Mouse (Mus musculus) stomach, embryonic 16.5 days (tissue): ENCODE results near the gene Foxn3. TPM values are rescaled to one million over a fixed set of nuclear protein-coding genes. Genes with fewer than 3 reads are reported as not detected.

Source experiments
- ATAC-seq: fragments of 200-750 bp; cut with Nextera tagmentation; 2 replicates; pipeline ENCODE4 v1.8.0; 2017; ENCODE audit warnings: moderate number of reproducible peaks, moderate TSS enrichment; ENCODE audit not compliant: insufficient read depth, low FRiP score
- H3K27ac ChIP-seq: fragments of 300-500 bp; sonication (generic); 2 replicates; pipeline ENCODE4 v1.5.1; 2014; ENCODE audit warnings: low read length
- H3K27me3 ChIP-seq: fragments of 300-500 bp; sonication (generic); 2 replicates; pipeline ENCODE4 v1.6.1; 2014; ENCODE audit warnings: low read length, control low read depth, mixed read lengths; ENCODE audit not compliant: control insufficient read depth, insufficient read depth
- H3K36me3 ChIP-seq: fragments of 300-500 bp; sonication (generic); 2 replicates; pipeline ENCODE4 v1.6.1; 2014; ENCODE audit warnings: low read length; ENCODE audit not compliant: control insufficient read depth, insufficient read depth
- H3K4me1 ChIP-seq: fragments of 300-500 bp; sonication (generic); 2 replicates; pipeline ENCODE4 v1.6.1; 2014; ENCODE audit warnings: low read length, control low read depth, mixed read lengths; ENCODE audit not compliant: control insufficient read depth, insufficient read depth
- H3K4me2 ChIP-seq: fragments of 300-500 bp; sonication (generic); 2 replicates; pipeline ENCODE4 v1.6.1; 2014; ENCODE audit warnings: low read depth, low read length, mixed read lengths
- H3K4me3 ChIP-seq: fragments of 300-500 bp; sonication (generic); replicated peaks from 2 replicates; pipeline ENCODE4 v1.5.1; 2014; ENCODE audit warnings: mild to moderate bottlenecking, low read length
- H3K9ac ChIP-seq: fragments of 300-500 bp; sonication (generic); 2 replicates; pipeline ENCODE4 v1.6.1; 2014; ENCODE audit warnings: low read length
- H3K9me3 ChIP-seq: fragments of 300-500 bp; sonication (generic); replicated peaks from 2 replicates; pipeline ENCODE4 v1.6.1; 2016; ENCODE audit warnings: low read length, control low read depth; ENCODE audit not compliant: control insufficient read depth
- WGBS: fragments of 180-500 bp; shearing (Covaris S2); extraction: QIAGEN DNeasy Blood & Tissue Kit; methylation state at CpG from one replicate; pipeline ENCODE4 v1.1.7; 2014; 5-methylcytosine and 5-hydroxymethylcytosine counted together
- polyA plus RNA-seq: library from polyadenylated mRNA; unstranded; fragments of >200 nt; fragmentation: Nextera tagmentation; extraction: Ambion mirVana; gene quantifications from 2 replicates; pipeline ENCODE4 v1.2.1, GENCODE M21; 2015

The Foxn3 gene
- polyA plus RNA-seq, 1 experiment from 2014 or later = 58.3 TPM

DNA sequence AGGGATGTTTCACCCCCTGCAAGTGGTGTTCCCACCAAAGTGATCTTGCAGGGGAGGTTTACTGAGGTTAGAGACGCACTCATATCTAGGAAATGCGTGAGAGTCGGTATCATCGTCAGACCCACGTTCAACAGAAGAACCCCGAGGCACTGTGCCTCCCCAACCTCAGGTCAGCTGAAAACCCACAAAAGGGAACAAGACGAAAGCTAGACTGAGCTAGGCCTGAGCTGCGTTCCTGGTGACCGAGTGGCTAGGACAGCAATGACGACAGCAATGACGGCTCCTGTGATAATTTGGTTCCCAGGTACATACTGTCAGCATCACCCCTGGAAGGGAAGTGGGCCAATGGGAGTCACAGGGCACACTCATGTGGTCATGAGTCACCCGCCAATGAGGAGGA, 350.2 kb downstream of the Foxn3 start:
- Histone ChIP-seq H3K27me3 (no peaks in the 10 kb centered on the region), H3K4me2 (no peak overlapping the region), H3K9me3 (no peaks in the 10 kb centered on the region), H3K4me1 (peaks cover 17% of the 10 kb centered on the region; the same call in 1 of the 2 replicates), H3K9ac (no peak overlapping the region), H3K27ac (no peak overlapping the region), H3K36me3 (no peaks in the 10 kb centered on the region), H3K4me3 (no peak overlapping the region)
- 86% methylated on average over 12 of the region's 12 CpGs for WGBS
- ATAC-seq = no peak

- 81% methylated on average over 8 of the region's 8 CpGs for WGBS
- Histone ChIP-seq H3K4me3 (no peak overlapping the region), H3K27ac (no peak overlapping the region), H3K36me3 (no peaks in the 10 kb centered on the region), H3K4me2 (no peak overlapping the region), H3K9ac (no peak overlapping the region), H3K9me3 (no peaks in the 10 kb centered on the region), H3K27me3 (no peaks in the 10 kb centered on the region), H3K4me1 (no peaks in the 10 kb centered on the region)
- no peak for ATAC-seq
Observed at GRCm38 (mm10) chr12:99209801-99210200, 353.6 kb downstream of the Foxn3 start.

- Histone ChIP-seq H3K27ac (no peak overlapping the region), H3K9me3 (no peaks in the 10 kb centered on the region), H3K4me3 (no peak overlapping the region), H3K36me3 (no peaks in the 10 kb centered on the region), H3K4me1 (no peaks in the 10 kb centered on the region), H3K4me2 (no peak overlapping the region), H3K27me3 (no peaks in the 10 kb centered on the region), H3K9ac (no peak overlapping the region)
- 81% methylated on average over 9 of the region's 9 CpGs for WGBS
- no peak for ATAC-seq
Observed at GRCm38 (mm10) chr12:99208251-99208650, 355.1 kb downstream of the Foxn3 start.

GRCm38 (mm10) chr12:99207014-99207612, 356.3 kb downstream of the Foxn3 start:
- Histone ChIP-seq H3K9ac (no peak overlapping the region), H3K4me3 (no peak overlapping the region), H3K27me3 (no peaks in the 10 kb centered on the region), H3K27ac (no peak overlapping the region), H3K4me1 (no peaks in the 10 kb centered on the region), H3K4me2 (no peak overlapping the region), H3K9me3 (no peaks in the 10 kb centered on the region), H3K36me3 (no peaks in the 10 kb centered on the region)
- no peak for ATAC-seq
- WGBS = 65% methylated on average over 15 of the region's 15 CpGs

DNA sequence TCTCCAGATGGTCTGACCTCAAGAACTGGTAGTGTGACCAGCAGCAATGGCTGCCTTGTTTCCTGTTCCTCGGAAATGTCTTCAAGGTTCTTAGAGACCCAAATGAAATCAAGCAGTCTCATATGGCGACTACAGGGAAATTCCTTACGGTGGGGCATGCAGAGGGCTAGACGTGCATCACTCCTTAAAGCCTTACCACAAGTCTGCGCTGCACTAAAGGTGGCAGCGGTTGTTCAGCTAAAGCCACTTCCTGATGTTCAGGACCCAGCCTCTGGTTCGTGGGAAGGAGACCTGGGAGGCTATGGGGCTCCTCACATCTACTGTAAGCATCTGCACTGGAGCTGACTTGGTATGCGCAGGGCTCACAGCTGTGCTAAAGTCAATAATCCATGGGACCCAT, 357.6 kb downstream of the Foxn3 start:
- Histone ChIP-seq H3K27me3 (no peaks in the 10 kb centered on the region), H3K27ac (no peak overlapping the region), H3K4me3 (no peak overlapping the region), H3K9ac (no peak overlapping the region), H3K4me1 (no peaks in the 10 kb centered on the region), H3K9me3 (no peaks in the 10 kb centered on the region), H3K4me2 (no peak overlapping the region), H3K36me3 (no peaks in the 10 kb centered on the region)
- 91% methylated on average over 8 of the region's 8 CpGs for whole genome bisulfite sequencing
- no peak for ATAC-seq

- Histone ChIP-seq H3K27me3 (no peaks in the 10 kb centered on the region), H3K36me3 (no peaks in the 10 kb centered on the region), H3K4me3 (no peak overlapping the region), H3K9ac (no peak overlapping the region), H3K4me1 (no peaks in the 10 kb centered on the region), H3K4me2 (no peak overlapping the region), H3K27ac (no peak overlapping the region), H3K9me3 (no peaks in the 10 kb centered on the region)
- ATAC-seq = no peak
- 84% methylated on average over 5 of the region's 5 CpGs for WGBS
Observed at GRCm38 (mm10) chr12:99199124-99199483, 364.3 kb downstream of the Foxn3 start.

DNA sequence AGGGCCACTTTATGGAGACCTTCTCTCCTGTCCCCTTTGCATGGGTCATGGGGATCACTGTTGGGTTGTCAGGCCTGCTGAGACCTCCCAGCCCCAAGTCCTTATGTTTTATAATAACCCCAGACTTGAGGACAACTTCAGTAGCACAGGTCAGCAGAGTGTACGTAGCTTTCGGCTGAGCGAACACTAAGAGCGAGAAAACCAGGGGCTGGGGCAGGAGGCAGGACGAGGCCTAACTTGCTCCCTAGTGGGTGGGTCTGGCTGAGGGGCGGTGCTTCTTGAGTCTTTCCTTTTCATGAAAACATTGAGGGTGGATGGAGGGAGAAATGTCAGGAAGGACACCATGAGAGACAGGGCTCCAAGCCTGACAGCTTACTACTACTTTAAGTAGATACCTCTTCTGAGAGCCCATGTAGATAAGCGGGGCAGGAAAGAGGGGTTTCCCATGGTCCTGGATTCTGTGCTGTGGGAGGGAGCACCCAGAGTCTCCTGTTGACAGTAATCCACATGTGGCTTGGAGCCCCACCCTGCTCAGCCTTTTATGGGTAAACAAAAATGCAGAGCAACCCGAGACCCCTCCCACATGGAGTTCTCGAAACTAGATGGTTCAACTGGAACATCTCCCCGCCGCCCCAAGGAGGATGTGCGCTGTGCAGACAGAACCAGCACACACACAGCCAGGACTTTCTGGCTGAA, 364.8 kb downstream of the Foxn3 start:
- Histone ChIP-seq H3K4me1 (no peaks in the 10 kb centered on the region), H3K9ac (no peak overlapping the region), H3K36me3 (no peaks in the 10 kb centered on the region), H3K27ac (no peak overlapping the region), H3K9me3 (no peaks in the 10 kb centered on the region), H3K4me3 (no peak overlapping the region), H3K27me3 (no peaks in the 10 kb centered on the region), H3K4me2 (no peak overlapping the region)
- ATAC-seq = no peak
- 80% methylated on average over 12 of the region's 12 CpGs for WGBS

DNA sequence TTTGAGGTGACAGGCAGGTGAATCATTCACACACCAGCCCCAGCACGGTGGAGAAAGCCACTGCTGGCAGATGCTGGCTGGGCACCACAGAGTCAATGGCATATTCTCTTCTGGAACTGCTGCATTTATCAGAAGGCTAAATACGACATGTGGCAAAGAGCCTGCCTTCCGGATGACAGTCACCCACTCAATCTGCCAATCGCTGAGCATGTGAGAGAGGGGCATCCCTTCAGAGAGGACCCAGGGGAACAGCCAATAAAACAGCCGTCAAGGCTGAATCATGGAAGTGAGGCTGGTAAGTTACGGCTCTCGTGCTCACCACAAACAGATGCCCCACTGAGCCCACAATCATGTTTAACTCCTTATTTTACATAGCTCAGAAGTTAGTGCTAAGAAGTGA, 366.4 kb downstream of the Foxn3 start:
- no peaks in the 10 kb centered on the region for H3K27me3 ChIP-seq
- H3K9ac ChIP-seq = no peak overlapping the region
- no peak for ATAC-seq
- H3K4me1 ChIP-seq = no peaks in the 10 kb centered on the region
- H3K9me3 ChIP-seq = no peaks in the 10 kb centered on the region
- no peak overlapping the region for H3K27ac ChIP-seq
- H3K4me3 ChIP-seq = no peak overlapping the region
- 84% methylated on average over 7 of the region's 7 CpGs for WGBS
- H3K36me3 ChIP-seq = no peaks in the 10 kb centered on the region
- no peak overlapping the region for H3K4me2 ChIP-seq

DNA sequence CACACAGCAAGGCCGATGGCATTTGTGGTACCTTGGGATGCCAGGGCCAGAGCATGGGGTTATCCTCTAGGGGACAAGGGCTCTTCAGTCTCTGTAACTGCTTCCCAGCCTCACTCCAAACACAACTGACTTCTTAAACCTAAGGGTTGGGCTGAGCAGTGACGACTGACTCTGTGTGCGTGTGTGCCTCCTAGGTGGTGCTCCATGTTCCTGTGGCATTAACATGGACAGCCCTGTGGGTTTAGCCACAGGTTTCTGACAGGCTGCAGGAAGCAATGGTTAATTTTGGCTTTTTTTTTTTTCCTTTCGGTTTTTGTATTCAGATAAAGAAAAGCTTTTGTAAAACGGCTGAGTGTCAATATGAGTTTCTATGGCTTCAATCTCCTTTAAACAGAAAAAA, 367.7 kb downstream of the Foxn3 start:
- H3K9me3 ChIP-seq = no peaks in the 10 kb centered on the region
- no peak overlapping the region for H3K27ac ChIP-seq
- 71% methylated on average over 5 of the region's 5 CpGs for WGBS
- H3K9ac ChIP-seq = no peak overlapping the region
- H3K4me1 ChIP-seq = no peaks in the 10 kb centered on the region
- H3K36me3 ChIP-seq = no peaks in the 10 kb centered on the region
- no peak overlapping the region for H3K4me3 ChIP-seq
- no peaks in the 10 kb centered on the region for H3K27me3 ChIP-seq
- H3K4me2 ChIP-seq = no peak overlapping the region
- ATAC-seq = no peak
